Mouse (Mus musculus) liver, adult (tissue): Measurements from ENCODE around the gene Nav1.
A peak's percentile ranks its signal among the peaks of the same experiment; 100 is the strongest.

ENCODE experiments used
- GATA4 ChIP-seq: IDR thresholded peaks from 2 replicates; pipeline ENCODE4 v1.6.1; 2014; ENCODE audit warnings: mild to moderate bottlenecking, low read length; ENCODE audit not compliant: insufficient replicate concordance

The Nav1 gene

DNA sequence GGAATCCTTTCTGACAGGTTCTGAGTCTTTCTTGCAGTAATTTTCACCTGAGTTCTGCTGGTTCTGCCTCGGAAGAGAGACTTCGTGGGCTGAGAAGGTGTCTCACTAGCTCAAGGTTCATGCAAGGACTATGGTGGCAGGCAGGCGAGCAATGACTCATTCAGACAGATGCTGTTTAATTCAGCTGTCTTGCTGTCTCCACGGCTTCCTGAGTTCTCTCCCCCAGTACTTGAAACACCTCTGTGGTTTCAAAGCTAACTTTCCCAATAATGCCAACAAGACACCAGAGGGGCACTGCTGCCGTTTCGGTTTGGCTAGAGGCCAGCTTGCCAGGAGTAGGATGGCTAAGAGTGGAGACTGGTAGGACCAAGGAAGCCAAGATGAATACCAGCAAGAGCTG lies 19.1 kb upstream of the Nav1 start:
- TF ChIP-seq GATA4, result no peak

DNA sequence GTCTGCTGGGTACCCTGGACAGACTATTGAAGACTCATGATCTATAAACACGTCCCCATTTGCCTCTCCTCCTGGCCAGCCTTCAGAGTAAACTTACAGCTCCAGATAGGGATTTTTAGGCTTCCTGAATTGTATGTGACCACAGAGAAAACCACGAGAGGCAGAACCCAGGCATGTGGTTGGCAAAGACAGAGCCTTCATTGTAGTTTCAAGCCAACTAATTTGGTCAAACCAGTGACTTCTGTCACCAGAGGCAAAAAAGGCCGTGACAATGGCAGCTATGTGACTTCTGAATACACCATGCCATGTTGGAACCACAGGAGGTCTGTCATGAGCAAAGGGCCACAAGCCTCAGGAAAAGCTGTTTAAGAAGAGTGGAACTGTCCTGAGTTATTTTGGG lies 18.6 kb upstream of the Nav1 start:
- TF ChIP-seq GATA4, result no peak

DNA sequence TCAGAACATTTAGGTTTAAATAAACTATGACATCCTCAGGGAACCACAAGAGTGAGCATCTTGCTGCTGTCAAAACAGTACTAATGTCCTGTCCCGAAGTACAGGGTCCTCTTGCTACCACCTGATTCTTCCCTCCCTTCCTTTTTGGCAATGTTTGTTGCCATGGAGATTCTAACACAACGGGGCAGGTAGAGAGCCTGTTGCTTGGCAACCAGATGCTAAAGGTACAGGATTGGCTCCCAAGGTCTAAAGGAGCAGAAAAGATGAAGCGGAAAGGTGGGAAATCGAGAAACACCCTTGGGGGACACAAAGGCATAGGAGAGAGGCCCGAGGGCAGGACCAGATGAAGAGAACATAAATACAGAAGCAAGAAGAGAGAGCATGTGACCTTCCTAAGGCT lies 17.6 kb upstream of the Nav1 start:
- no peak for TF ChIP-seq GATA4

DNA sequence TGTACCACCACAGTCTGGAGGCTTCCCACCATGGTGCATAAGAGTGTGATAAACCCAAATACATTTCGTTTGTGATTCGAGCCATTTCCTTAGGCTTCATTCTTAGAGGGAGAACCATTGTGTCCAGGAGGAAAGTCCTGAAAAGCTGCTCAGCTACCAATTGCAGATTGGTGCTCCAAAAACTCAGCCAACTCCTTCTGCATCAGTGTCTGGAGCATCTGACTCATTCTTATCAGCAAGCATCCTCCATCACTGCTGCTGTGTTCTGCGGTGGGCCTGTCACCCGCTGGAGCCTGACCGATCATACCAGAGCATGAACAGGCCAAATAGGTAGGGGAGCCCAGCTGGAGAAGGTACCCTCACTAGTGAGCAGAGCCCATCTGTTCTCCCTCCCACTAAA lies 16.0 kb upstream of the Nav1 start:
- no peak for TF ChIP-seq GATA4

DNA sequence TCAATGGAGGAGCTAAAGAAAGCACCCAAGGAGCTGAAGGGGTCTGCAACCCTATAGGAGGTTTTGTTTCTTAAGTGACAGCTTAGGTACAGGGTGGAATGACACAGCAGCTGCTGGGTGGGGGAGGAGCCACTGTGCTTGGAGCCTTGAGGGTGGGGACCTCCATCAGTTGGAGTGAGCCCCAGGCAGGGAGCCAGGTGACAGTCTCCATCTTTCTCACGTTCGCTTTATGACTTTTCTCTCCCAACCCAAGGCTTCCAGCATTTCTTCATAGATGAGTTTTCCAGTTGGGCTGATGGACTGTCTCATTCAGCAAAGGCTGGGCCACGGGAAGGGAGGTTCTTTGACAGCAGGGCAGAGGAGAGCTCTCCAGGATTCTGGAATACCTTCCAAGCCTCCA lies 14.2 kb upstream of the Nav1 start:
- TF ChIP-seq GATA4, result no peak

DNA sequence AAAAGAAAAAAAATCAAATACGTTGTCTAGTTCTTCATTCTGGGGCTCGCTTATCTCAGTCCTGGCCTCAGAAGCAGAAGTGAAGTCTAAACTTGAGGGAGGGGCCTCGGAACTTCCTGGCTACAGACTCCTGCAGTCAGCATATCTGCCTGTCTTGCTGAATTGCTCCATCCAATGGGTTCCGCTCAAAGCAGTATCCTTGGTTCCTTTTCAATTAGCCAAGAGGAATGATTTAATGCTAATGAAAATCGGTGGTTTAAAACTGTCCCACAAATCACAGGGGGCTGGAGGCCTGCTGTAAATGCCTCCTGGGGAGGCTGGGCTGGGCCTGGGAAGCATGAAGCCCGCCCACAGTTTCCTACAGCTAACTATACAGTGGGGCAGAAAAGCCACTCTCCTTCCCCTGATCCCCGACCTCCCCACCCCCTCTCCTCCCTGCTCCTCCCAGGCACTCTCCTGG lies 12.9 kb upstream of the Nav1 start:
- peak; percentile 45; the same call in 1 of the 2 replicates for TF ChIP-seq GATA4

DNA sequence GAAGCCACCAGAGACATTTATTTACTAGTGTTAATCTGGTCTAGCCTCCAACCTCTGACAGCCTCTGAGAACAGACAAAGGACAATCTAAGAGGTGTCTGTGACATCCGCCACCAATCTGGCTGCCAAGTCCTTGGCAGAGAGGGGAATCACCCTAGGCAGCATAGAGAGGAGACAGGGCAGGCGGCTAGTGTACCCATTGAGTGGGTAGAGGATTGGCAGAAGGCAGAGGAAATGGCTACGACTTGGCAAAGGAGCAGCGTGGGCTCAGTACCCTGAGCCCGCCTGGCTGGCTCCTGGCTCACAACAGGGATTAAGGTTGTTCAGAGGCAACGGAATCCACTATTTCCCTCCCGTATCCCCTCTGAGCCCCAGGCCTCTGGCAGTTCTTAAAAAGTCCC lies 12.0 kb upstream of the Nav1 start:
- TF ChIP-seq GATA4, result no peak

DNA sequence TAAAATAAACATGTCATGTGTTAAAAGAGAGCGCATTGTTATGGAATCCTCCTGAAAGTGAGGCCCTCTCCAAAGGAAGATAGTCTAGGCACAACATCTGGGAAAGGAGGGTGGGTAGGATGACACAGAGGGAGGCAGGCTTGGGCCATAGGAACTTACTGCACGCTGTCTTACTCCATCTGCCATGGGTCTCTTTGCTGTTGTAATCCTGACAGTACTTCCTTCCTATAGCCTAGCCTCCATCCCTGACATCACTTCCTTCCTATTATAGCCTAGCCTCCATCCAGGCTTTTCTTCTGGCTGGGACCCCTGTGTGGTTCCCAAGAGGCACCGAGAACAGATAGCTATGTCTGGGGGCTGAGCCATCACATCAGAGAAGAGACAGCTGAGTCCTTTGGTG lies 10.2 kb upstream of the Nav1 start:
- no peak for TF ChIP-seq GATA4

DNA sequence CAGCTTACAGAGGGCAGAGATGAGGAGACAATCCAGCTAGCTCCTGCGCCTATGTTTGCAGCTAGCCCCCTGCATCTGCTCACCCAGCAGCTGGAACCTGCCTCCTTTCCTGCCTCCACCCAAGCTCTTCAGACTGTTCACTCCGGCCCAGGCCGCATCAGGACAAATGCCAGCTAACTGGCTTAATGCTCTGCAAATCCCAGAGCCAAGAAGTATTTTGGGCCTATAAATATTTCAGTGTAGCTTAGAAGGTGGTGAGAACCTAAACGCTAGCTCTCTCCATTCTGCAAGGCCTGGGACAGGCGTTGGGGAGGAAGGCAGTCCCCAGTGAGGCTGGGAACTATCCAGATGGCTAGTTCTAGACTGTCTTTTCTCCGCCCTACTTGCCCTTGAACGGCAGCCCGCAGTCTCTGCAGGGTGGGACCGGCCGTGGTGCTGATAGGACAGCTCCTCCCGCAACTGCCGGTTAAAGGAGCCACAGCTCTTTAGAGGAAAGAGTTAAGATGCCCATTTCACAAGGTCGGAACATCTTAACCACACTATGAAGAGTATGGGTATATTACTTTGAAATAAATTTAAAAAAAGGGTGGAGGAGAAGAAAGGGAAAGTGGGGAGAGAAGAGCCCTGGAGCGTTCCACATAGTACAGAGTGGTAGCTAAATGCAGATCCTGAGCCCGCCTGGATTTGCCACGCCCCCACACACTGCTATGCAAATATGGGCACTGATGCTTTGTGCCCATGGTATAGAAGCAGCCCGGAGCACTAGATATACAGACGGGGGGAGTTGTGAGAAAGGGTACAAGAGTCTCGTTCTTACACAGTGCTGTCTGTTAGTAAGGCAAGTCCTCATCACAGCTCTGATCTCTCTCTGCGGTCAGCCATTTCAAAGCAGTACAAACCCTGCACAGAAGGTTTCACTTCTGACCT lies 8.9 kb upstream of the Nav1 start:
- TF ChIP-seq GATA4, result no peak

DNA sequence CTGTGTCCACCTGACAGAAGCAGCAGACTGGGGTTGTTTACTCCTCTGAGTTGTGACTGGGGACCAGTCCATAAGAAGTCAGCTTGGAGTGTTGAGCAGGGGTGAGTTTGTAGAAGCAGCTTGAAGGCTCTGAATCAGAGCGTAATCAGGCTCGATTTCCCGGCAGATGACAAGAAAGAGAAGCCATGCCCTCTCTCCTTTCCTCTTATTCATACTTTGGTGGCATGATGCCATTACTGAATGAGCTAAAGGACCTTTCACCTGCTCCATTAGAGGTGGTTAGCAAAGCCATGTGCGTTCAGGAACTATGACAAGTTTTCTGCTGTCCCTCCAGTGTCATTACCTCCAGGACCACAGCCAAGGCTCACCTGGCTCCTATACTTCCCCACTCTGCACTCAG lies 2.5 kb upstream of the Nav1 start:
- TF ChIP-seq GATA4, result no peak

DNA sequence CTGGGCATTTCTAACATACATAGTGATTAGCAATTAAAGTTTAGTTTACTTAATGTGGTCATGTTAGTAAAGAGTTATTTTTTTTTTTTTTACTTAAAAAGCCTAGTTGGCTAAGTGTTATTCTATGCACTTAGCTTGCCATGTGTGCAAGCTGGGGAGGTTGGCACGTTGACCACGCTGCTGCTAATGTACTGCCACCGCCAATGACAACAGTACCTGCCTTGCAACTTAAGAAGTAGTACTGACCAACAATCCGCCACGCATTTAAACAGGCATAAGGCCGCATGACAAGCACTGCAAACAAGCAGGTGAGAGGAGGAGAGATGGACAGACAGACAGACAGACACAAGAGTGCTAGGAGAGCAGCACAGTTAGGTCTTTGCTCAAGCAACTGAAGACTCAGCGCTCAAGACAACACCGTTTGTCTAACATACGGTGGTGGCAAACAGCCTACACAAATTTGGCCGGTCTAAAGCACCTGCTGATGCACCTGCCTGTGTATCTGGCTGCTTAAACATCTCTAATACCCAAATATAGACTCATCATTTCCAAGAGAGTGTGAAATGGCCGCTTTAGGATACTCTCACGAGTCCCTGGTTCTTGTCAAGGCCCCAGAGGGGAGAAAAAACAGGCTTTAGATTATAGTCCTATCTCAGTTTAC lies 610 bp downstream of the Nav1 start:
- TF ChIP-seq GATA4, result no peak

DNA sequence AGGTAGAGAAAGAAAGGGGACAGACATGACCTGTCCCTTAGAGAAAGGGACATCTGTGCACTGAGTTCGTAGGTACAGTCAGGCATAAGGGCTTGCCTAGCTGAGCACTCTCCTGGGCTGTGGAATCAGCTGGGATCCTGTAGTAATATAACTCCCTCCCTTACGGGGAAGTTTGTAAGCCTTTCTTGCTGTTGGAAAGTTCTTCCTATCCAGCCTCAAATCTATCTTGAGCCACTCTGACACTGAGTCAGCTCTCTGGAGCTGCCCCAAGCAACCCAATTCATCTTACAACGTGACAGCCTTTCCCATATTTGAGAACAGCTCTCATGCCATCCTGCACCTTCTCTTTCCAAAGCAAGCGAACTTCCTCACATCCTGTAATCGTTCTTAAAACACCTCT lies 1.6 kb downstream of the Nav1 start:
- no peak for TF ChIP-seq GATA4

DNA sequence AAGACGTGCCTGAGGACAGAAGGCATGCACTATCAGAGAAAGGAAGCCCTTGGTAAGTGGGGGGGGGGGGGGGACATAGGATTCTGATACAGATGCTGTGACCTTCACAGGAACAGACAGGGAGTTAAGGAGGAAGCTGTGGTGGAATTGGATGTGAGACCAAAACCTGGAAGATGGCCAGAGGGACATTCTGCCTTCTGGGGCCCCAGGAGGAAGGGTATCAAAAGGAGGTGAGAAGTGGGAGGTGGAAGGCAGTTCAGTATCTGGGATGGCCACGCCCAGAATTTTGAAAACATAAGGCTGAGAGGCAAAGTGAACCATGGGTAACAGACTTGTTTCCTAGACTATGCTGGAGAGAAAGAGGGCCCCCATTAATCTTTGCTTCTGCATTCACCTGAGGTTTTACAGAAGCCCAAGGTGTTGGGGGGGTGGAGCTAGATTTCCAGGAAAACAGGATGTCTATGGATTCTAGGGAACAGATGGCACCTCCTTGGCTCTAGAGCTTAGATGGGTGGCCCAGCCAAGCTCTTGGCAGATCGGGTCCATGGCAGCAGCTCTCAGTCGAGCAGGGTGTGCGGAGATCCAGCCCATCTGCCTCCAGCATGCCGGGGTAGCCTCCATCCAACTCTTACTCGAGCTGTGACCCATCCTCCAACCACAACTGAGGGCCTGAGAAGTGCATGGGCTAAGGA lies 2.6 kb downstream of the Nav1 start:
- no peak for TF ChIP-seq GATA4

DNA sequence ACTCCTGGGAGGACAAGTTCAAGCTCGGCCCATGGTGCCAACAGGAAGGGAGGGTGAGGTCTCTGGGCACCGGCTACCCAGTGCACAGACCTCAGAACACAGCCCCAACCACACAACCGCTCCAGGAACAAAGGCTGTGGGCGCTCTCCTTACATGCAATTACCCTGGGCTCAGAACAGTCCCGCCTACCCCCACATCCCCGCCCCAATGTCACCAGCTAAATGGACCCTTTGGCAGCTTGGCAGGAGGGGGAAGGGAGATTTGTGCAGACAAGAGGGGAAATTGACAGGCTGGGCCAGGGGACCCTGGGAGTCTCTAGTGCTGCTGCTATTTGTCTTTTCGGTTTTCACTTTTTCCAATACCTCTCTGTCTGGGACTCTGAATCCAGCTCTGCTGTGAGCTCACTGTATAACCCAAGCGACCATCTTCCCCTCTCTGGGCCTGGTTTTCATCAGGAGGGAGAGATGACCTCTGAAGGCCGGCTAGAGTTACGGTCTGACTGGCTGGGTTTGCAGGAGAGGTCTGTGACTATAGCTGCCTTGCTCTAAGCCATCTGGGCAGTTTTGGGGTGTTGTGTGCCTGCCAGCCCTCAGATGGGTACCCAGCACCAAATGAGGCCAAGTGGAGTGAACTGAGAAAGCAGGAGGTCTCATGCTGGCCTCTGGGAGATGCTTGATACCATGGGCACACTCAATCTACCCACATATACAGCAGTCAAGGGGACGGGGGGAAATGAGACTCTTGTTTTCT lies 3.8 kb downstream of the Nav1 start:
- TF ChIP-seq GATA4, result no peak
